Mouse (Mus musculus) forebrain, embryonic 15.5 days (tissue): ENCODE data around the gene Pno1. TPM values are rescaled to one million over a fixed set of nuclear protein-coding genes. Genes with fewer than 3 reads are reported as not detected.
A peak's percentile ranks its signal among the peaks of the same experiment; 100 is the strongest.
"Not testable (repeated sequence)": the region's sequence is repeated elsewhere in the genome, so short reads cannot be mapped to it uniquely, and the experiment has no call there.

Source experiments
- ATAC-seq: fragments of 200-750 bp; cut with Nextera tagmentation; replicated peaks from 2 replicates; pipeline ENCODE4 v1.8.0; 2017; ENCODE audit warnings: mild to moderate bottlenecking, moderate TSS enrichment, moderate library complexity
- H3K27ac ChIP-seq: fragments of 300-500 bp; sonication (generic); replicated peaks from 2 replicates; pipeline ENCODE4 v1.5.1; 2015; ENCODE audit warnings: mild to moderate bottlenecking, inconsistent platforms
- H3K27me3 ChIP-seq: fragments of 300-500 bp; sonication (generic); 2 replicates; pipeline ENCODE4 v1.6.1; 2015; ENCODE audit warnings: inconsistent platforms
- H3K36me3 ChIP-seq: fragments of 300-500 bp; sonication (generic); 2 replicates; pipeline ENCODE4 v1.6.1; 2015; ENCODE audit warnings: mild to moderate bottlenecking, inconsistent platforms
- H3K4me1 ChIP-seq: fragments of 300-500 bp; sonication (generic); 2 replicates; pipeline ENCODE4 v1.6.1; 2015; ENCODE audit warnings: inconsistent platforms
- H3K4me2 ChIP-seq: fragments of 300-500 bp; sonication (generic); replicated peaks from 2 replicates; pipeline ENCODE4 v1.6.1; 2015; ENCODE audit warnings: mild to moderate bottlenecking, inconsistent platforms
- H3K4me3 ChIP-seq: fragments of 300-500 bp; sonication (generic); 2 replicates; pipeline ENCODE4 v1.5.1; 2015; ENCODE audit warnings: mild to moderate bottlenecking, inconsistent platforms
- H3K9ac ChIP-seq: fragments of 300-500 bp; sonication (generic); replicated peaks from 2 replicates; pipeline ENCODE4 v1.6.1; 2015; ENCODE audit warnings: mild to moderate bottlenecking, inconsistent platforms
- H3K9me3 ChIP-seq: fragments of 300-500 bp; sonication (generic); 2 replicates; pipeline ENCODE4 v1.6.1; 2016; ENCODE audit warnings: inconsistent platforms
- WGBS: fragments of 180-500 bp; shearing (Covaris S2); methylation state at CpG from one replicate; pipeline ENCODE4 v1.1.7; 2015; ENCODE audit warnings: mixed read lengths; 5-methylcytosine and 5-hydroxymethylcytosine counted together
- polyA plus RNA-seq: library from polyadenylated mRNA; unstranded; fragments of >200 nt; fragmentation: Nextera tagmentation; extraction: Ambion mirVana; gene quantifications from 2 replicates; pipeline ENCODE4 v1.2.1, GENCODE M21; 2015

Gene Pno1
- polyA plus RNA-seq, result 41.0 and 41.5 TPM in 2 replicates

GRCm38 (mm10) chr11:17211258-17212140 lies at the start of gene Pno1:
Gene Pno1, minus strand, starts transcription at chr11:17211568.
- Histone ChIP-seq H3K36me3 (peaks cover 10% of the 10 kb centered on the region), H3K4me3 (peak within 1 kb of the TSS; percentile 96), H3K27me3 (no peaks in the 10 kb centered on the region), H3K9ac (peak within 1 kb of the TSS; percentile 84), H3K27ac (peak within 1 kb of the TSS; percentile 92), H3K4me1 (peaks cover 25% of the 10 kb centered on the region), H3K9me3 (no peaks in the 10 kb centered on the region), H3K4me2 (peak within 1 kb of the TSS; percentile 83)
- WGBS, result under 1% methylated on average over 65 of the region's 65 CpGs
- peak; percentile 99 for ATAC-seq

- under 1% methylated on average over 17 of the region's 17 CpGs for WGBS
Measured at GRCm38 (mm10) chr11:17257861-17258260, 46.5 kb upstream of the Pno1 start.

GRCm38 (mm10) chr11:17257443-17257842 lies 46.1 kb upstream of the Pno1 start, which contains the start of gene C1d:
Gene C1d, plus strand, starts transcription at chr11:17257579.
- Histone ChIP-seq H3K27me3 (no peaks in the 10 kb centered on the region), H3K4me3 (peak within 1 kb of the TSS; percentile 90), H3K4me1 (peaks cover 15% of the 10 kb centered on the region), H3K27ac (peak within 1 kb of the TSS; percentile 91), H3K4me2 (peak within 1 kb of the TSS; percentile 82), H3K9ac (peak within 1 kb of the TSS; percentile 91), H3K36me3 (no peaks in the 10 kb centered on the region), H3K9me3 (no peaks in the 10 kb centered on the region)
- ATAC-seq, result peak; percentile 96
- WGBS, result under 1% methylated on average over 33 of the region's 33 CpGs

More at GRCm38 (mm10) chr11:17257861-17258260, 46.5 kb upstream of the Pno1 start:
- H3K27me3 ChIP-seq, result no peaks in the 10 kb centered on the region
- H3K27ac ChIP-seq, result peak overlapping the region; percentile 91
- no peaks in the 10 kb centered on the region for H3K9me3 ChIP-seq
- H3K9ac ChIP-seq, result peak overlapping the region; percentile 91
- peak overlapping the region; percentile 82 for H3K4me2 ChIP-seq
- peak overlapping the region; percentile 90 for H3K4me3 ChIP-seq
- H3K4me1 ChIP-seq, result peaks cover 15% of the 10 kb centered on the region
- H3K36me3 ChIP-seq, result no peaks in the 10 kb centered on the region
- ATAC-seq, result peak; percentile 27; the same call in 1 of the 2 replicates

- 57% methylated on average over 8 of the region's 8 CpGs for WGBS
- H3K36me3 ChIP-seq, result no peaks in the 10 kb centered on the region
- peak; percentile 85 for ATAC-seq
- H3K9me3 ChIP-seq, result no peaks in the 10 kb centered on the region
- H3K4me3 ChIP-seq, result peak overlapping the region; percentile 90
- H3K9ac ChIP-seq, result peak overlapping the region; percentile 91; the same call in 1 of the 2 replicates
- no peaks in the 10 kb centered on the region for H3K27me3 ChIP-seq
- peaks cover 15% of the 10 kb centered on the region for H3K4me1 ChIP-seq
- H3K27ac ChIP-seq, result no peak overlapping the region
- peak overlapping the region; percentile 82 for H3K4me2 ChIP-seq
Measured at GRCm38 (mm10) chr11:17256813-17257365, 45.5 kb upstream of the Pno1 start.

GRCm38 (mm10) chr11:17248715-17249114 lies 37.3 kb upstream of the Pno1 start:
- H3K4me2 ChIP-seq, result no peak overlapping the region
- no peak overlapping the region for H3K27ac ChIP-seq
- no peaks in the 10 kb centered on the region for H3K9me3 ChIP-seq
- no peak overlapping the region for H3K9ac ChIP-seq
- ATAC-seq, result no peak
- H3K36me3 ChIP-seq, result no peaks in the 10 kb centered on the region
- H3K4me1 ChIP-seq, result no peaks in the 10 kb centered on the region
- H3K4me3 ChIP-seq, result no peak overlapping the region
- H3K27me3 ChIP-seq, result no peaks in the 10 kb centered on the region

- H3K4me2 ChIP-seq, H3K36me3 ChIP-seq, ATAC-seq, H3K4me3 ChIP-seq, H3K9ac ChIP-seq, H3K9me3 ChIP-seq, H3K4me1 ChIP-seq, H3K27ac ChIP-seq, H3K27me3 ChIP-seq: not testable (repeated sequence)
- WGBS, result 95% methylated on average over 5 of the region's 5 CpGs
Measured at GRCm38 (mm10) chr11:17238598-17238997, 27.2 kb upstream of the Pno1 start.

- Histone ChIP-seq H3K9ac (no peak overlapping the region), H3K9me3 (no peaks in the 10 kb centered on the region), H3K36me3 (peaks cover 12% of the 10 kb centered on the region; the same call in 1 of the 2 replicates), H3K27me3 (no peaks in the 10 kb centered on the region), H3K4me2 (no peak overlapping the region), H3K27ac (no peak overlapping the region), H3K4me1 (no peaks in the 10 kb centered on the region), H3K4me3 (no peak overlapping the region)
- ATAC-seq, result no peak
- WGBS, result 89% methylated on average over 5 of the region's 5 CpGs
Measured at GRCm38 (mm10) chr11:17236449-17237037, 25.2 kb upstream of the Pno1 start.

- Histone ChIP-seq H3K4me3 (no peak overlapping the region), H3K9me3 (no peaks in the 10 kb centered on the region), H3K27ac (no peak overlapping the region), H3K4me1 (no peaks in the 10 kb centered on the region), H3K9ac (no peak overlapping the region), H3K27me3 (no peaks in the 10 kb centered on the region), H3K36me3 (peaks cover 23% of the 10 kb centered on the region), H3K4me2 (no peak overlapping the region)
- ATAC-seq, result no peak
- 80% methylated on average over 5 of the region's 5 CpGs for WGBS
Measured at GRCm38 (mm10) chr11:17232792-17233191, 21.4 kb upstream of the Pno1 start.

GRCm38 (mm10) chr11:17221126-17221525 lies 9.8 kb upstream of the Pno1 start:
- H3K27me3 ChIP-seq, result no peaks in the 10 kb centered on the region
- no peak overlapping the region for H3K4me2 ChIP-seq
- H3K27ac ChIP-seq, result no peak overlapping the region
- no peaks in the 10 kb centered on the region for H3K4me1 ChIP-seq
- no peak overlapping the region for H3K4me3 ChIP-seq
- WGBS, result 97% methylated on average over 8 of the region's 8 CpGs
- no peaks in the 10 kb centered on the region for H3K9me3 ChIP-seq
- no peak for ATAC-seq
- H3K36me3 ChIP-seq, result peaks cover 13% of the 10 kb centered on the region; the same call in 1 of the 2 replicates
- no peak overlapping the region for H3K9ac ChIP-seq

- no peak for ATAC-seq
- Histone ChIP-seq H3K4me2 (no peak overlapping the region), H3K36me3 (no peaks in the 10 kb centered on the region), H3K4me1 (peaks cover 18% of the 10 kb centered on the region), H3K27ac (no peak overlapping the region), H3K27me3 (no peaks in the 10 kb centered on the region), H3K9me3 (no peaks in the 10 kb centered on the region), H3K4me3 (no peak overlapping the region), H3K9ac (no peak overlapping the region)
- WGBS, result 85% methylated on average over 3 of the region's 3 CpGs
Measured at GRCm38 (mm10) chr11:17215475-17215874, 4.1 kb upstream of the Pno1 start.

- H3K4me3 ChIP-seq, result peak overlapping the region; percentile 96; the same call in 1 of the 2 replicates
- no peak overlapping the region for H3K27ac ChIP-seq
- 64% methylated on average over 5 of the region's 5 CpGs for WGBS
- H3K27me3 ChIP-seq, result no peaks in the 10 kb centered on the region
- peak overlapping the region; percentile 83 for H3K4me2 ChIP-seq
- ATAC-seq, result no peak
- H3K36me3 ChIP-seq, result peaks cover 8% of the 10 kb centered on the region
- peaks cover 25% of the 10 kb centered on the region for H3K4me1 ChIP-seq
- H3K9me3 ChIP-seq, result no peaks in the 10 kb centered on the region
- H3K9ac ChIP-seq, result no peak overlapping the region
Measured at GRCm38 (mm10) chr11:17212903-17213509, 1.6 kb upstream of the Pno1 start.

- WGBS, result 4% methylated on average over 10 of the region's 10 CpGs
- Histone ChIP-seq H3K4me3 (peak overlapping the region; percentile 96), H3K27ac (peak overlapping the region; percentile 92), H3K4me1 (peaks cover 25% of the 10 kb centered on the region), H3K4me2 (peak overlapping the region; percentile 83), H3K36me3 (peaks cover 10% of the 10 kb centered on the region), H3K9me3 (no peaks in the 10 kb centered on the region), H3K27me3 (no peaks in the 10 kb centered on the region), H3K9ac (peak overlapping the region; percentile 84)
- ATAC-seq, result no peak
Measured at GRCm38 (mm10) chr11:17212141-17212495, 750 bp upstream of the Pno1 start.
